Mouse (Mus musculus) heart, postnatal 0 days (tissue): ENCODE measurements at regions not wholly inside any gene's neighbourhood (a gene's known extent, or its start where the extent isn't known, plus 50 kb on each side); places are given as distances from the start of the nearest gene placed in this dataset.
A peak's percentile ranks its signal among the peaks of the same experiment; 100 is the strongest.

Experiments used
- ATAC-seq: fragments of 200-750 bp; cut with Nextera tagmentation; 2 replicates; pipeline ENCODE4 v1.8.0; 2017; ENCODE audit warnings: low read depth, moderate number of reproducible peaks, moderate library complexity; ENCODE audit not compliant: insufficient read depth
- DNase-seq: peaks from one replicate; pipeline ENCODE4 v3.0.0-alpha.2; 2016; ENCODE audit warnings: low spot score
- H3K27ac ChIP-seq: fragments of 300-500 bp; sonication (generic); 2 replicates; pipeline ENCODE4 v1.5.1; 2014; ENCODE audit warnings: low read depth, mild to moderate bottlenecking
- H3K27me3 ChIP-seq: fragments of 300-500 bp; sonication (generic); 2 replicates; pipeline ENCODE4 v1.6.1; 2014; ENCODE audit warnings: low read length, mixed read lengths; ENCODE audit not compliant: control insufficient read depth, insufficient read depth
- H3K36me3 ChIP-seq: fragments of 300-500 bp; sonication (generic); replicated peaks from 2 replicates; pipeline ENCODE4 v1.6.1; 2014; ENCODE audit warnings: low read length, mixed read lengths; ENCODE audit not compliant: control insufficient read depth, insufficient read depth
- H3K4me1 ChIP-seq: fragments of 300-500 bp; sonication (generic); 2 replicates; pipeline ENCODE4 v1.6.1; 2014; ENCODE audit warnings: antibody characterized with exemption; ENCODE audit not compliant: control insufficient read depth, insufficient read depth
- H3K4me2 ChIP-seq: fragments of 300-500 bp; sonication (generic); 2 replicates; pipeline ENCODE4 v1.6.1; 2014; ENCODE audit warnings: low read depth, mild to moderate bottlenecking, low read length, moderate library complexity
- H3K4me3 ChIP-seq: fragments of 300-500 bp; sonication (generic); 2 replicates; pipeline ENCODE4 v1.5.1; 2014; ENCODE audit warnings: low read depth, low read length
- H3K9ac ChIP-seq: fragments of 300-500 bp; sonication (generic); replicated peaks from 2 replicates; pipeline ENCODE4 v1.6.1; 2014; ENCODE audit warnings: low read depth, low read length, mixed read lengths
- H3K9me3 ChIP-seq: fragments of 300-500 bp; sonication (generic); replicated peaks from 2 replicates; pipeline ENCODE4 v1.6.1; 2016; ENCODE audit warnings: low read length; ENCODE audit not compliant: control insufficient read depth
- CTCF ChIP-seq: IDR thresholded peaks from 2 replicates; pipeline ENCODE4 v1.5.1; 2016; ENCODE audit warnings: antibody characterized with exemption, control low read depth, low read depth
- EP300 ChIP-seq: IDR thresholded peaks from 2 replicates; pipeline ENCODE4 v1.6.1; 2016; ENCODE audit warnings: antibody characterized with exemption, low read depth
- WGBS: fragments of 180-500 bp; shearing (Covaris S2); extraction: QIAGEN DNeasy Blood & Tissue Kit; methylation state at CpG from one replicate; pipeline ENCODE4 v1.1.7; 2014; 5-methylcytosine and 5-hydroxymethylcytosine counted together

DNA sequence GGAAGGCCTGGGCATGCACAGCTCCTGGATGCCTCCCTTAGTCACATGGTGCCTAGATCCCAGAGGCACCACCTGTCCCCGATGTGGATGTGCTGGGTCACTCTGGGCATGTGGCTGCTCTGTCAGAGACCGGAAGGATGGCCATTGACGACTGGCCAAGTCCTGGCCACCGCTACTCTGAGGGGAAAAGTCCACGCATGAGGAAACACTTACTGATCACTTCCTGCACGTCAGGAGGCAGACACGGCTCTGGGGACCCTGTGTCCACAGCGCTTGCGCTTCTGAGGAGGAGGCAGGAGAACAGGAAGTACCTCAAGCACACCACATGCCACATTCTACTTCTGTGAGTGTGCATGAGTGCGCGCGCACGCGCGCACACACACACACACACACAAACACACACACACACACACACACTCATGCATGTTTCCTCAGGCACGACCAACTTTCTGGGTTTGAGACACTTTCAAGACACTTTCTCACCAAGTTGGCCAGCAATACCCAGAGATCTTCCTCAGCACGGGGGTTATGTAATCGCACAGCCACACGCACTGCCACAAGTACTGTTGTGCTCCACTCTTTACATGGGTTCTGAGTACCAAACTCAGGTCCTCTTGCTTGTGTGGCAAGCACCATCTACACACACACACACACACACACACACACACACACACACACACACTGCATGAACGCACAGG lies 85.7 kb upstream of the Tmem189 start:
- no peaks in the 10 kb centered on the region for H3K27me3 ChIP-seq
- 65% methylated on average over 20 of the region's 20 CpGs for WGBS
- H3K4me1 ChIP-seq, result peaks cover 8% of the 10 kb centered on the region; the same call in 1 of the 2 replicates
- ATAC-seq (no peak), DNase-seq (peak; percentile 53)
- no peak for TF ChIP-seq EP300
- no peak for TF ChIP-seq CTCF
- H3K4me2 ChIP-seq, result no peak overlapping the region
- no peaks in the 10 kb centered on the region for H3K36me3 ChIP-seq
- H3K27ac ChIP-seq, result peak overlapping the region; percentile 32; the same call in 1 of the 2 replicates
- H3K9me3 ChIP-seq, result no peaks in the 10 kb centered on the region
- H3K4me3 ChIP-seq, result no peak overlapping the region
- H3K9ac ChIP-seq, result no peak overlapping the region

DNA sequence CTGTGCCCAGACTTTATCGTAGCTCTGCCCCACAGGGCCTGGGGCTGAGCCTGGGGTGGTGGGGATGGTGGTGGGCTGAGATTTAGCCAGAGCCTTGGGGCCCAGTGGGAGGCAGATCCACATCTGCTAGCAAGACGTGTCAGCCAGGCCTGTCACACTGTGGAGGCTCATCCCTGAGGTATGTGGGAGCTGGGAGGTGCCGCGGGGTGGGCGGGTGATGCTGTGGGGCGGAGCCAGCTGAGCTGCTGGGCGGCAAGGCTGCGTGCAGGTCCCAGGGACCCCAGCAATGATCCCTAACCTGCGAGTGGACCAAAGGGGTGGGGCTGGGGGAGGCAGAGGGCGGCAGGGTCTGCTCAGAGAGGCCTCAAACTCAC lies 85.2 kb upstream of the Tmem189 start:
- H3K27me3 ChIP-seq, result no peaks in the 10 kb centered on the region
- ATAC-seq (no peak), DNase-seq (no peak)
- H3K4me2 ChIP-seq, result no peak overlapping the region
- peaks cover 8% of the 10 kb centered on the region; the same call in 1 of the 2 replicates for H3K4me1 ChIP-seq
- H3K4me3 ChIP-seq, result no peak overlapping the region
- peak overlapping the region; percentile 32 for H3K27ac ChIP-seq
- H3K36me3 ChIP-seq, result no peaks in the 10 kb centered on the region
- TF ChIP-seq EP300, result no peak
- no peak for TF ChIP-seq CTCF
- H3K9ac ChIP-seq, result no peak overlapping the region
- H3K9me3 ChIP-seq, result no peaks in the 10 kb centered on the region
- 33% methylated on average over 10 of the region's 10 CpGs for WGBS

DNA sequence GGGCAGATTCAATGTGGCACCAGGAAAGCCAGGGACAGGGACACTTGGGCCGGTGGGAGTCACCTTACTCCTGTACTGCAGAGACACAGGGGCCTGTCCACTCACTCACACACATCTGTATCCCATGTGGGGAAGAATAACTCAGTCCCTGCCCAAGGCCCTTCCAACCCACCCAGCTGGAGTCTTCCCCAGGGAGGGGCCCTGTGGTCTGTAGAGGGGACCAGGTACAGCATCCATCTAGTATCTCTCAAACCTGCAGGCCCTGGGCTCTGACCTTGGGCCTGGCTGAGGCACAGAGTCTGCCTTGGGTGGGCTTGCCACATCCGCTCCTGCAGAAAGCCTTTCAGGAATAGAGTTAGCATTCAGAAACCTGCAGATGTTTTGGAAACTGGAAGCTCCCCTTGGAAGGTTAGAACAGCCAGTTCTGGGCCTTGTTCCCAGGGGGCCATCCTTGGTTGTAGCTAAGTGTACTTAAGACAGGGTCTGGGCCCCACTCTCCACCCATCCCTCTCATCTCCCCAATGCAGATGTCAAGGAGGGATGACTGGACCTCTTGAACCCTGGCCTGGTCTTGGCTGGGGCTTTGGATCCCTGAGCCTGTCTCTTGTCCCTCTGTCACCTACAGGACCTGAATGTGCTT lies 84.7 kb upstream of the Tmem189 start:
- Histone ChIP-seq H3K36me3 (no peaks in the 10 kb centered on the region), H3K9ac (no peak overlapping the region), H3K9me3 (no peaks in the 10 kb centered on the region), H3K27me3 (no peaks in the 10 kb centered on the region), H3K4me2 (no peak overlapping the region), H3K4me3 (no peak overlapping the region), H3K27ac (peak overlapping the region; percentile 32), H3K4me1 (peaks cover 8% of the 10 kb centered on the region; the same call in 1 of the 2 replicates)
- ATAC-seq (no peak), DNase-seq (no peak)
- TF ChIP-seq CTCF (no peak), EP300 (no peak)
- 90% methylated on average over 2 of the region's 2 CpGs for WGBS

DNA sequence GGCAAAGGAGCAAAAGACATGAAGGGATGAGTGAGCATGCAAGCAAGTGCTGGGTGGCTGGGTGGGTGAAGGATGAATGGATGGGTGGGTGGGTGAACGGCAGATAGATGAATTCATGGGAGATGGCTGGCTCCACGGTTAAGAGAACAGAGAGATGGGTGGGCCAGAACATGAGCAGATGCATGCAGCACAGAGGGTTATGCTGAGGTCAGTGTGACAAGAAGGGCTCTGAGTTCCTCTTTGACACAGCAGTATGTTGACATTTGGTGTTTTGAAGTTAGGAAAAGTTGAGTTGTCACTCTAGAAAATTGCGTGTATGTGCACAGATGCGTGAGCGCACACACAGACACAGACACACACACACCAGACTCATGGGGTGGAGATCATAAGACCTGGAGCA lies 83.2 kb upstream of the Tmem189 start:
- ATAC-seq (no peak), DNase-seq (no peak)
- H3K9me3 ChIP-seq, result no peaks in the 10 kb centered on the region
- no peaks in the 10 kb centered on the region for H3K27me3 ChIP-seq
- H3K9ac ChIP-seq, result no peak overlapping the region
- H3K4me3 ChIP-seq, result no peak overlapping the region
- no peaks in the 10 kb centered on the region for H3K36me3 ChIP-seq
- 0 out of 2 replicates have a peak, but pooled peaks cover 1% of the 10 kb centered on the region for H3K4me1 ChIP-seq
- TF ChIP-seq EP300, result no peak
- no peak for TF ChIP-seq CTCF
- no peak overlapping the region for H3K27ac ChIP-seq
- WGBS, result 93% methylated on average over 5 of the region's 5 CpGs
- no peak overlapping the region for H3K4me2 ChIP-seq

DNA sequence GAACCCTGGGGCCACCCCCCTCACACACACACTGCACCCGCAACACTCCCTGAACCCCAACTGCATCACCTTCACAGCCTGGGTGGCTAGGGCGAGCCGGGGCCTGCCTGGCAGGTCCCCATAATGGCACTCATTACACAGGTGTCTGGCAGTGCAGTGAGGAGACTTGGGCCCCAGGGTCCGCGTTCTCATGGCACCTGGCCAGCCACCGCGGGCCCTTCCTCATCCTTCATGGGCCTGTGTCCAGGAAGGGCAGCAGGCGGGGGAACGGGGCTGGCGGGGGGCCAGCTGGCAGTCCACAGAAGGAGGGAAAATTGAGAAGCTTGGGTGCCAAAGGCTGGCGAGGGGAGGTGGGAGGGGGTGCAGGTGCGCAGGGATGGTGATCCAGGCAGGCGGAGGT lies 78.3 kb upstream of the Tmem189 start:
- Histone ChIP-seq H3K9ac (no peak overlapping the region), H3K36me3 (no peaks in the 10 kb centered on the region), H3K4me1 (peaks cover 10% of the 10 kb centered on the region), H3K27ac (no peak overlapping the region), H3K9me3 (no peaks in the 10 kb centered on the region), H3K4me3 (no peak overlapping the region), H3K4me2 (no peak overlapping the region), H3K27me3 (no peaks in the 10 kb centered on the region)
- WGBS, result 25% methylated on average over 13 of the region's 13 CpGs
- DNase-seq (no peak), ATAC-seq (no peak; the same call in 1 of the 2 replicates)
- no peak for TF ChIP-seq EP300

DNA sequence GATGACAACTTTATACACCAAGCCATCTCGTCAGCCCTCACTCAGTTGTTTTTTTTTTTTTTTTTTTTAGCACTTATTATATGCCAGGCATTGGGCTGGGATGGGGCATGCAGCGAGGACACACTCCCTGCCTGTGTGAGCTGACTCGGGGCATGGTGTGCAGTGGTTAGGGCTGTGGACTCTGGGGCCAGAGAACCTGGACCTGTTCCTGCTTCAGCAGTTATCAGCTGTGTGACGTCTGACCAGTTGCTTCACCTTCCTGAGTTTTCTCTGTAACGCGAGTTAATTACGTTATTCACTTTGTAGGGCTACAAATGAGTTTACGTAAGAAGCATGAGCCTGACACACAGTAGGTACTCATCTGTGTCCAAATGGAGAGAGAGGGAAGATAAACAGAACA lies 77.7 kb upstream of the Tmem189 start:
- Histone ChIP-seq H3K27ac (no peak overlapping the region), H3K9ac (no peak overlapping the region), H3K4me3 (no peak overlapping the region), H3K4me1 (peaks cover 10% of the 10 kb centered on the region), H3K4me2 (no peak overlapping the region), H3K9me3 (no peaks in the 10 kb centered on the region), H3K27me3 (no peaks in the 10 kb centered on the region), H3K36me3 (no peaks in the 10 kb centered on the region)
- ATAC-seq (no peak), DNase-seq (no peak)
- no peak for TF ChIP-seq EP300
- no peak for TF ChIP-seq CTCF
- WGBS, result 78% methylated on average over 8 of the region's 8 CpGs
